ENCODE assay signal across 8 mouse cellular contexts in the genomic region with DNA sequence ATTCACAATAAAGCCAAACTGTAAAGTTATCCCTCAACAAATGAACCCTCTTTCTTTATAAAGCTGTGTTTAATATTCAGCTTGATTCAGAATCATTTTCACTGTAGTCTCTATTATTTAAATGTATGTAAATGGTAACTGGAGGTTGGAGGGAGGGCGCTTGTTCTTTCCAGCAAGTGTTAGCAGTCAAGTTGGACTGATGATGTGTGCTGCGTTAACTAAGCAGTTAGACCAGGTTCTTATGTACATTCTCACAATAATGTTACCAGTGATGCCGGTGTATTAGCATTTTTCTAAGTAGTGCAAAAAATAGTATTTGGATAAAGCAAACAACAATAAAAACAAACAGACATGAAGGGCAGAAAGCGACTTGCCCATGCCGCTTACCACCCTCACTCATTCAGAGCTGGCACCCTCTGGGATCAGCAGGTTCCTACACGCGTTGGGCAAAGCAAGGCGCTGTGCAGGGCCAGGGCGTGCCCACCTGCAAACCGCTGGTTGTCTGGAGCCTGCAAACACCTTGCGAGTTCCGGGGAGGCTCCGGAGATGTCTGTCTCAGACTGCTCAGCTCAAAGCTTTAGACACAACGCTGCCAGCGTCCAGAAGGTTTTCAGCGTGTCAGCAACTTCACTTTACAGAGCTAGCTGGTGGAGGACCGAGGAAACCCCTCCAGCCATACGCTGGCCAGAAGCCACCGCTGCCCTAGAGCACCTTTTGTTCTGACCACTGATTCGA. TPM values are rescaled to one million over a fixed set of nuclear protein-coding genes. Genes with fewer than 3 reads are reported as not detected.
A peak's percentile ranks its signal among the peaks of the same experiment; 100 is the strongest.
DNase-seq lines count a peak whose midpoint lies in the region; ATAC-seq lines count a peak whose summit lies in the region.

No protein-coding gene starts in this region.

- peak overlapping the region; percentile 97 for H3K4me2 ChIP-seq in hindbrain, embryonic 15.5 days

- peak overlapping the region; percentile 64 for H3K4me3 ChIP-seq in hindbrain, embryonic 15.5 days
- H3K4me3 ChIP-seq in midbrain, embryonic 10.5 days, result peak overlapping the region; percentile 76

- peak overlapping the region; percentile 49 for H3K9ac ChIP-seq in hindbrain, embryonic 15.5 days

- H3K27ac ChIP-seq in hindbrain, embryonic 15.5 days (replicated peaks), result 0 out of 2 replicates have a peak overlapping the region, but pooled peaks have one; percentile 3
- peak overlapping the region; percentile 79 for H3K27ac ChIP-seq in midbrain, embryonic 10.5 days (replicated peaks)

- intact Hi-C loops in gastrocnemius, postnatal 14 days (cut with DNase I; ENCODE audit: low total_unique reads), result no loop called here

- ATAC-seq in hindbrain, embryonic 15.5 days (ENCODE audit: low FRiP score, low read depth), result peak; percentile 77

- peak; percentile 1 for DNase-seq in adrenal gland, postnatal 25 days
- DNase-seq in adrenal gland, postnatal 10 days, result no peak
- peak; percentile 5 for DNase-seq in retina, postnatal 7 days (ENCODE audit: low read depth, low spot score)
- DNase-seq in retina, embryonic 14.5 days (ENCODE audit: low spot score), result no peak
- no peak for DNase-seq in midbrain, embryonic 10.5 days (ENCODE audit: low spot score)
- no peak for DNase-seq in frontal cortex, postnatal 36 days (ENCODE audit: low spot score in 2 of 2)
- no peak for DNase-seq in gastrocnemius, postnatal 14 days

- 1% methylated on average over 20 of the region's 20 CpGs for WGBS in hindbrain, embryonic 15.5 days
- 2% methylated on average over 20 of the region's 20 CpGs for WGBS in midbrain, embryonic 10.5 days

- H3K27me3 ChIP-seq in hindbrain, embryonic 15.5 days, result no peaks in the 10 kb centered on the region
- peaks cover 46% of the 10 kb centered on the region for H3K27me3 ChIP-seq in midbrain, embryonic 10.5 days (ENCODE audit: low read depth, poor library complexity, severe bottlenecking)

- H3K4me1 ChIP-seq in hindbrain, embryonic 15.5 days (replicated peaks), result peaks cover 5% of the 10 kb centered on the region; the same call in 1 of the 2 replicates
- H3K4me1 ChIP-seq in midbrain, embryonic 10.5 days, result peaks cover 14% of the 10 kb centered on the region

- H3K9me3 ChIP-seq in hindbrain, embryonic 15.5 days, result no peaks in the 10 kb centered on the region
- H3K9me3 ChIP-seq in midbrain, embryonic 10.5 days (replicated peaks), result no peaks in the 10 kb centered on the region

- H3K36me3 ChIP-seq in hindbrain, embryonic 15.5 days, result no peaks in the 10 kb centered on the region
- no peaks in the 10 kb centered on the region for H3K36me3 ChIP-seq in midbrain, embryonic 10.5 days

RNA-seq across cellular contexts. Expression of gene P2ry1, which starts 0.6 kb away (rescaled TPM):
- total RNA-seq in adrenal gland, postnatal 25 days (2021), result 3.6 and 3.8 TPM in 2 replicates
- 1 to 10 TPM; 4.4 to 7.1 TPM for total RNA-seq in adrenal gland, postnatal 10 days (2021)
- 5.7 and 6.8 TPM in 2 replicates for polyA plus RNA-seq in hindbrain, embryonic 15.5 days (2015; fragmentation: Nextera tagmentation; extraction: Ambion mirVana)
- 3.9 and 5.1 TPM in 2 replicates for polyA plus RNA-seq in midbrain, embryonic 10.5 days (2016; fragmentation: Nextera tagmentation; extraction: Ambion mirVana)
- 1 to 10 TPM; 9.1 to 9.4 TPM for total RNA-seq in gastrocnemius, postnatal 14 days (2021)

Comparison
In these comparisons a context has a peak if more than half of its experiments do, and no peak if none do; other contexts are left out.
1. DNase-seq: peak in adrenal gland, postnatal 25 days (single experiment) and retina, postnatal 7 days (single experiment); none in adrenal gland, postnatal 10 days (single experiment), retina, embryonic 14.5 days (single experiment), midbrain, embryonic 10.5 days (single experiment), frontal cortex, postnatal 36 days (0 of 2) and gastrocnemius, postnatal 14 days (single experiment).